Mouse (Mus musculus): Measurements from ENCODE around the gene Slc25a53.
"Not testable (repeated sequence)": the region's sequence is repeated elsewhere in the genome, so short reads cannot be mapped to it uniquely, and the experiment has no call there.

Gene Slc25a53

GRCm38 (mm10) chrX:137038000-137038483 lies at the start of gene Slc25a53:
Gene Slc25a53, minus strand, starts transcription at chrX:137038302.
- DNase-seq = peak; percentile 99

DNA sequence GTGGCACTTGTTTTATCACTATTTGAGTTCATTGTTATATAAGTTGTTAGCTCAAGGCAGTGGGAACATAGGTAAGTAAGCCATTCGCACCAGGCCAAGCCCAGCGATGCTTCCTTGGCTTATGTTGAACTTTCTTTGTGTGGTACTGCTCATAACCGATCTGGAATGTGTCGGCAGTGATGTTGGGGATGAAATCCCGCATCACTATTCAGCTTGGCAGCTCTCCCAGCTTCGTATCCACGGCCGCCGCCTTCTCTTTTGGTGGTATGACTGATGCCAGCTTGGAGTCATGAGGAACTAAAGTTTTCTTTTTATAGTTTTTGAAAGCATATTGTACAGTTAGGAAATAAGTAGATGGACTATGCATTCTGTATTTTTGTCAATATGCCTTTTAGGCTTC lies 25.1 kb upstream of the Slc25a53 start:
- no peak for DNase-seq

GRCm38 (mm10) chrX:137049425-137050225 lies 11.5 kb upstream of the Slc25a53 start, which contains the start of gene Fam199x:
Gene Fam199x, plus strand, starts transcription at chrX:137049594.
- DNase-seq = peak; percentile 98

DNA sequence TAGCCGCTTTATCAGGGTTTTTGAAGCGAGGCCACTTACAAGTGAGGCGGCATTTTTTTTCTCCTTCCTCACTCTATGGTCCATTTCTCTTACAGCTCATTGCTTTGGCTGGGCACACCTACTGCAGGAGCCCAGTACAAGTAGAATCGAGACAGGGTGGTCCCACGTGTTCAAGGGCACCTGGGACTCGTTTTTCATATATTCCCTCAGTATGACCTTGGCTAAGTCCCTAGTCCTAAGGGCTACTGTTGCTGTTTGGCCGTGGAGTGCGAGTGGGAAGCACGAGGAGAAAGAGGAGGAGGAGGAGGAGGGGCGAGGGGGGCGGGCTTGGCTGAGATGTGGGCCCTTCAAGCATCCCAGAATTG lies 10.9 kb upstream of the Slc25a53 start:
- no peak for DNase-seq

GRCm38 (mm10) chrX:137038502-137038901 lies 400 bp upstream of the Slc25a53 start:
- DNase-seq = no peak

DNA sequence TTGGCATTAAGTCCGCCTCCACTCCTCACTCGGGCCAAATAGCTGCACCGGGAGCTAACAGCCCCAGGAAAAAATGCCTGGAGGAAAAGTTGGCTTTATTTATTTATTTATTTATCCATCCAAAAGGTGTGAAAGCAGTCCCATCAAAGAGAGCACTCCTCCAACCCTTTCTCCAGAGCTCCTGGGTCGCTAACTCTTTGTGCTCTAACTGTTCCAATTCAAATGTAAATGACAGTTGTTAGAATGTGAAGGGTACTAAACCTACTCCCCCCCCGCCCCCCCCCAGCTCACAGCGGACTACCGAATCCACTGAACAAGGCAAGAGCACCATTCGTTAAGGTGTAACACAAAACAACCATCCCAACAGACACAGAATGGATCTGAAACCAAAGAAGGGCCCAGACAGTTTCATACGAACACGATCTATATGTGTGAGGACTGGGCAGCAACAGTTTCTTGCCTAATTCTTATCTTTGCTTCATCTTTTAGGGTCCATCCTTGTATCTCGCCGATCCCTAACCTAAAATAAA lies 567 bp downstream of the Slc25a53 start:
- DNase-seq = no peak

GRCm38 (mm10) chrX:137034322-137034721 lies 3.8 kb downstream of the Slc25a53 start:
- DNase-seq = no peak

DNA sequence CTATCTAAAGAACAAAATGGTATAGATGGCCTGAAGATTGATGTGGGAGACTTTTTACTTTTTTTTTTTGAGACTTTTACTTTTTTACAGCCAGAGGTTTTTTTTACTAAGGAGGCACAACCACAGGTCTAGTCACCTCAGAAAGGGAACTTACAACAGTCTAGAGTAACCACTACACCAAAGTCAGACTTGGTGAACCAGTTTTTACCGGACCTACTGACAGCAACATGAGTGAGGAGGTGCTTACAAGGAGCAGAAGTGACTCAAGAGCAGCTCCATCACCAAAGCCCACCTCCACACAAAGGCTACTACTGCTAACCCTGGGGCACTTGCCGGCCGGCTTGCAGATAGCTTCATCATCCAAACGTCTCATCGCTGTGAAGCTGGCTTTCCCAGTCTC lies 6.4 kb downstream of the Slc25a53 start:
- DNase-seq = no peak

DNA sequence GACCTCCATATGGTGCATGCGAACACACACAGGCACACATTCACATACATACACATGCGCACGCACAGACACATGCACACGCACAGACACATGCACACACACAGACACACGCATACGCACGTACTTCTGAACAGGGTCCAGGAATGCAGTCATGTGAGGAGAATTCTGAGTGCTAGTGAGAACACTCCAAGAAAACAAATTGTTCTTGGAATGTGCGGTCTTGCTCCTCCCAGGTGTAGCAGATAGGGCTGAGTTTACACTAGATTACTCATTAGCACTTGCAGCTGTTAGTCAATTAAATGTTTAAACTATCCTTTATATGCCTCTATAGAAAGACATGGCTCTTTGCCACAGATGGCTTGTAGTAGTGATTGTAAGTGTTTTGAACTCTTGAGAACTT lies 7.2 kb downstream of the Slc25a53 start:
- DNase-seq = no peak

GRCm38 (mm10) chrX:137019310-137019709 lies 18.8 kb downstream of the Slc25a53 start:
- DNase-seq = no peak

GRCm38 (mm10) chrX:137017668-137018067 lies 20.4 kb downstream of the Slc25a53 start:
- no peak for DNase-seq

DNA sequence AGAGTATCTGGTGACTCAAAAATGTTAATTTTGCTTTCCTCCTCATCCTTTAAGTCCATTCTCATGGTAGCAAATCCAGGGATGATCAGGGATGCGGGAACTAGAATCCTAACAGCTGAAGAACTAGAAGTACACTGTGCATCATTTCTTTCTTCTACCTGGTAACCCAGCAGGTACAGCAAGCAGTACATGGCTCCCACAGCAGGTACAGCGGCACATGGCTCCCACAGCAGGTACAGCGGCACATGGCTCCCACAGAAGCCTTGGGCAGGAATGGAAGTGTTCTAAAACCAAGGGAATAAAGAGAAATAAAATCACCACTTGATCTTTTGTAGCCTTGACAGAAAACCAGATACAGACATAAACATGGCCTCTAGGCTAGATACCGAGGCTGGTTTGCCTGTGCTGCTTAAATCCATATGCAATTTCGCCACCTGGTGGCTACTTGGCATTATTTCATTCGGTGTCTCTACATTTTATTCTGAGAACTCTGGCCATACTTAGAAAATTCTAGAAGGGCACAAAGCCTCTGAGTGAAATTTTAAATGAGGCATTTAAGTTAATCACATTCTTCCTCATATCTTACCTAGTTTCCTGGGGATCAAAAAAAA lies 22.9 kb downstream of the Slc25a53 start:
- DNase-seq = no peak

DNA sequence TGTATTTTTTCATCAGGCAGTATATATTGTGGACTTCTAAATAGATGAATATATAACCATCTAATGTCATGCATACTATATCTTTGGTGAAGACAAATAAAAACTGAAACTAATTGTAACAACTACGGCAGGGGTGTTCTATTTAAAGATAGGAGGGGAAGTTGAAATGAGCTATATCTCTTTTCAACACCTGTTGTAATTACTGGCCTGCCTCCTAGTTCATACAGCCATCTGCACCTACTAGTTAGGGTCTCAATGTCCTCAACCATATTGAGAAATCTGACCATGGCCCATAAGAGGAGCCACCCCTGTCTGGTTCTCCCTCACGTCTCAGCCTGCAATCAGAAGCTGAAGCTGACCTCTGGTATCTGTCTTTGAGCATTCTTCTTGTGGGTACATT lies 41.8 kb downstream of the Slc25a53 start:
- DNase-seq = no peak

- DNase-seq = no peak
These were observed 44.5 kb downstream of the Slc25a53 start for GRCm38 (mm10) chrX:136993641-136994040.

GRCm38 (mm10) chrX:136992978-136993547 lies 45.0 kb downstream of the Slc25a53 start, which contains the start of gene Zcchc18:
Gene Zcchc18, plus strand, starts transcription at chrX:136993155.
- DNase-seq = peak; percentile 94

DNA sequence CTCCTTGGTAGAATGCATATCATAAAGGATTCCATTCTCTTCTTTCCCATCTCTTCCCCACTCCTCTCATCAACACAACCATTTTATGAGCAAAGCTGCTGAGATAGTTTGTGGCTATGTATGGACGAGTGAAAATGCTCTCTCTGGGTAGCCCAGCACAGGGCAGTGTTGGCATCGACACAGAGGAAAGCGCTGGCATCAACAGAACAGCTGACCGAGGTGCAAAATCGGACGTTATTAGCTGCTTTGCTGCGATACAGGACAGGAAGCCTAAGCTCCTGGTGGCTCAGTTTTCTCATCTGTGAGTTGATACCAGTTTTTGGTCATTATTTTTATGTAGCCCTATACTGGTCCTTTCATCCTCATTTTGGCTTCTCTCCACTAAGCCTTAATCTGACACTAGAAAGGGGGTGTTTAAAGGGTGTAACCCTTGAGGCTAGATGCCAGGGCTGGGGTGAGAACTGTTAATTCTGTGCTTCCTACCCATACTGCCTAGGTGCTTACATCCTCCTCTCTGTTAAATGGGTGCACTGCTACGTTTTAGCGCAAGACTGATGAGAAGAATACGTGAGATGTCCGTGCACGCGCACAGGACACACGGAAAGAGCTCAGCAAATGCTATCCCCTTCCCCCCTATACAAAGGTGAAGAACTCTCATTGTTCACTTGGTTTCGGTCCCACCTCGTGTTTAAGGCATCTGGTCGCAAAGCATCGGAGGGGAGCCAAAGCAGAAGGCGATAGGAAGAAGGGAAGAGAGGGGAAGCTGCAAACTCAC lies 45.7 kb downstream of the Slc25a53 start:
- no peak for DNase-seq

DNA sequence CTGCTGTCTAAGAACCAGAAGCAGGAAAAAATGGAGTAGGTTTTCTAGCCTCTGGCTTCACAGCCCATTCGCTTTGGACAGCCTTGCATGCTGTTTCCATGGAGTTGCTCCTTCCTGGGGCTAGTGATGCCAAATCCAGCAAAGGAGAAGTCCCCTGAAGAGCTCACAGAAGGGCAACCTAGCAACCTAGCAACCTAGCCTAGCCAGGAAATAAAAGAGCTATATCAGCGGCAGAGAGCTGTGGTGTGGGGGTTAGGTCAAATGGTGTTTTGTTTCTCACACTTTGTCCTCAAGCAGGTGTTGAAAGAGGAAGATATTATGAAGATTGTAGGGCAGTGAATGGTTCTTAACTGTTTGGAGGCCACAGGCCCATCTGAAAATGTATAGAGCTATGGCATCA lies 46.8 kb downstream of the Slc25a53 start:
- DNase-seq = no peak

DNA sequence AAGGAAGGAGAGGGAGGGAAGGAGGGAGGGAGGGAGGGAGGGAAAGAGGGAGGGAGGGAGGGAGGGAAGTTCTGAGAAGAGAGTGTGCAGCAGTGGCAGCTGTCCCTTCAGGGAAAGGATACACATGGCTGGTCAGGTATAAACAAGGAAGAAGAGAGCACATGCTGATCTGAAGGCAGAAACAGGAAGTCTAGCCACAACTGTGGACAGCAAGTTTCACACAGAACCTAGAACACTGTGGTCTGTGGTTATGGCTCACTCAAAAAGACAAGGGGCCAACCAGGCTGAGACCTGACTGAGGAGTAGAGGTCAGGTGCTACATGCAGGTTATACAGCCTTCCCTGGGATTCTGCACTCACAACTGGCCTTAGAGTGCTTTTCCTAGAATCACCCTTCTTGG lies 52.1 kb downstream of the Slc25a53 start:
- DNase-seq = no peak

GRCm38 (mm10) chrX:136978616-136979015 lies 59.5 kb downstream of the Slc25a53 start:
- no peak for DNase-seq

DNA sequence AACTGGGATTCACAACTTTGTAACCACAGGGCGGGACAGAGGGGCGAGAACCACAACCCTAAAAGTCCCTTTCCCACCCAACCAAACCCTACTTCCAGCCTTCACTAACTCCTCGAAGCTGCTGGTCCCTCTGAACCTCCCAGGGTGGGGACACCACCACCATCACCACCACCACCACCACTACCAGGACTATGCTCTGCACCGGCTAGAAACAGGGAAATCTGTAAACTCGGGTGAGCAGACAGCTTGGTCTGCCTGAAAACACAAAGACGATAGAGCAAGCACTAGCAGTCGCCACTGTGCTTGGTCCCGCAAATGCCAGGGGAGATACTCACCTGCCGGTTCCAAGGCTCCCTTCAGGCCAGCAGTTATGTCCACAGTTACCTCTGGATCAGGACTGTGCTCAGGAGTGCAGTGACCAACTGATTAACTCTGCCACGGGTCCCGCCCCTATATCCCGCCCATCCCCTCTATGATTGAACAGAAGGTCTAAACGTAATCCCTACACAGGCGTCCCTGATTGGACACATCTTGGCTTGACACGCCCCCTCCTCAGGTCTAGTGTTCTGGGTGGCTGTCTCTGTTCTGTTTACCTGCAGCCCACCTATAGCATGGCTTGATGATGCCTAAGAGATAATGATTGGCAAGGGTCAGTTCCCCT lies 61.5 kb downstream of the Slc25a53 start, which contains the start of the genes Tmsb15l and Tmsb15b1:
Gene Tmsb15l, minus strand, starts transcription at position 446 of the 661 bp plus-strand sequence.
Gene Tmsb15b1, minus strand, starts transcription at position 451 of the 661 bp plus-strand sequence.
- DNase-seq = peak; percentile 97

GRCm38 (mm10) chrX:136975397-136975796 lies 62.7 kb downstream of the Slc25a53 start, which contains the start of gene Tmsb15b2:
Gene Tmsb15b2, minus strand, starts transcription at chrX:136975497.
- not testable (repeated sequence) for DNase-seq

DNA sequence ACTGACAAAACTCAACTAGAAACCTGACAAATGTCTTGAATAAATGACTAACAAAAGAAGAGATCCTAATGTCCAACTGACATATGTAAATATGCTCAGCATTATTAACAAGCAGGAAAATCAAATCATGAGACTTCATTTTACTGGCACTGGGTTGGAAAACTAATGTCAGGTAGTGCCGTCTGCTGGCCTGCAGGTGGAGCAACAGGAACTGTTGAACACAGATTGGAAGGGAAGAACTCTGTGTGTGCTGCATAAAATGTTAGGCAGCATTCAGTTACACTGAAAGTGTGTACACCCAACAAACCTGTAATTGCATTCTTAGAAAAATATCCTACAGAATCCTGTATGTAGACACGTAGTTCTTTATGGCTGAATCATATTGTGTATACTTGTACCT lies 78.4 kb downstream of the Slc25a53 start:
- no peak for DNase-seq
